Mouse (Mus musculus): ENCODE results near the gene Znrf3. TPM values are rescaled to one million over a fixed set of nuclear protein-coding genes. Genes with fewer than 3 reads are reported as not detected.

Gene Znrf3
- polyA plus RNA-seq, 1 experiment from 2014 or later = 9.2 TPM

Other genes starting within 250 kb of the Znrf3 start
- gene Kremen1, start 183.3 kb downstream of the Znrf3 start, polyA plus RNA-seq (2015; fragmentation: Nextera tagmentation; extraction: Ambion mirVana) = 6.6 and 7.2 TPM in 2 replicates
- 90.6 and 95.2 TPM in 2 replicates for gene Xbp1, start 75.8 kb upstream of the Znrf3 start, polyA plus RNA-seq (2015; fragmentation: Nextera tagmentation; extraction: Ambion mirVana)
- gene Ccdc117, start 97.3 kb upstream of the Znrf3 start, polyA plus RNA-seq (2015; fragmentation: Nextera tagmentation; extraction: Ambion mirVana) = 15.1 and 15.4 TPM in 2 replicates
- not detected in 2 replicates for gene Ankrd36, start 124.8 kb upstream of the Znrf3 start, polyA plus RNA-seq (2015; fragmentation: Nextera tagmentation; extraction: Ambion mirVana)